Mouse (Mus musculus) limb, embryonic 15.5 days (tissue): ENCODE results near the gene Dmgdh. TPM values are rescaled to one million over a fixed set of nuclear protein-coding genes. Genes with fewer than 3 reads are reported as not detected.
A peak's percentile ranks its signal among the peaks of the same experiment; 100 is the strongest.

ENCODE experiments used
- ATAC-seq: fragments of 200-750 bp; cut with Nextera tagmentation; 2 replicates; pipeline ENCODE4 v1.8.0; 2017; ENCODE audit warnings: low read depth, moderate TSS enrichment; ENCODE audit not compliant: insufficient number of reproducible peaks, low FRiP score, low TSS enrichment
- H3K27ac ChIP-seq: fragments of 300-500 bp; sonication (generic); 2 replicates; pipeline ENCODE4 v1.5.1; 2015; ENCODE audit warnings: moderate library complexity, mild to moderate bottlenecking, inconsistent platforms
- H3K27me3 ChIP-seq: fragments of 300-500 bp; sonication (generic); 2 replicates; pipeline ENCODE4 v1.6.1; 2015; ENCODE audit warnings: inconsistent platforms
- H3K36me3 ChIP-seq: fragments of 300-500 bp; sonication (generic); 2 replicates; pipeline ENCODE4 v1.6.1; 2015; ENCODE audit warnings: inconsistent platforms
- H3K4me1 ChIP-seq: fragments of 300-500 bp; sonication (generic); 2 replicates; pipeline ENCODE4 v1.6.1; 2015; ENCODE audit warnings: inconsistent platforms
- H3K4me2 ChIP-seq: fragments of 300-500 bp; sonication (generic); 2 replicates; pipeline ENCODE4 v1.6.1; 2015; ENCODE audit warnings: mild to moderate bottlenecking, inconsistent platforms
- H3K4me3 ChIP-seq: fragments of 300-500 bp; sonication (generic); 2 replicates; pipeline ENCODE4 v1.5.1; 2015; ENCODE audit warnings: mild to moderate bottlenecking, inconsistent platforms
- H3K9ac ChIP-seq: fragments of 300-500 bp; sonication (generic); 2 replicates; pipeline ENCODE4 v1.6.1; 2015; ENCODE audit warnings: inconsistent platforms
- H3K9me3 ChIP-seq: fragments of 300-500 bp; sonication (generic); 2 replicates; pipeline ENCODE4 v1.6.1; 2016; ENCODE audit warnings: inconsistent platforms
- WGBS: fragments of 180-500 bp; shearing (Covaris S2); methylation state at CpG from one replicate; pipeline ENCODE4 v1.1.7; 2015; 5-methylcytosine and 5-hydroxymethylcytosine counted together
- polyA plus RNA-seq: library from polyadenylated mRNA; unstranded; fragments of >200 nt; fragmentation: Nextera tagmentation; extraction: Ambion mirVana; gene quantifications from 2 replicates; pipeline ENCODE4 v1.2.1, GENCODE M21; 2015

Dmgdh gene
- polyA plus RNA-seq, 1 experiment from 2014 or later: 0.24 TPM

DNA sequence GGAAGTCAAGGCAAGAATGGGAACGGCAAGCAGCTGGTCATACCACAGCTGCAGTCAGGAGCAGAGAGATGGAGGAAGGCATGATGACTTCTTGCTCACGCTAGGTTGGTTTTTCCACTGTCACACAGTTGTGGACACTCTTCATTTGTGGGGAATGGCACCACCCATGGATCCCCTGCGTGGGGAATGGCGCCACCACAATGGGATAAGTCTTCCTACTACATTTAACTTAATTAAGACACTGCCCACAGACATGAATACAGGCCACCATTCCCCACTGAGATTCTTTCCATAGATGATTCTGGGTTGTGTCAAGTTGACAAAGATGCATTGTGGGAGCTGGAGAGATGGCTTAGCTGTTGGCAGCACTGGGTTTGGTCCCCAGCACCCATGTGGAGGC, 38.1 kb downstream of the Dmgdh start:
- Histone ChIP-seq H3K36me3 (no peaks in the 10 kb centered on the region), H3K4me2 (no peak overlapping the region), H3K9ac (no peak overlapping the region), H3K4me1 (peaks cover under 1% of the 10 kb centered on the region; the same call in 1 of the 2 replicates), H3K27ac (no peak overlapping the region), H3K4me3 (no peak overlapping the region), H3K9me3 (no peaks in the 10 kb centered on the region), H3K27me3 (no peaks in the 10 kb centered on the region)
- 96% methylated on average over 4 of the region's 4 CpGs for WGBS
- ATAC-seq: no peak

DNA sequence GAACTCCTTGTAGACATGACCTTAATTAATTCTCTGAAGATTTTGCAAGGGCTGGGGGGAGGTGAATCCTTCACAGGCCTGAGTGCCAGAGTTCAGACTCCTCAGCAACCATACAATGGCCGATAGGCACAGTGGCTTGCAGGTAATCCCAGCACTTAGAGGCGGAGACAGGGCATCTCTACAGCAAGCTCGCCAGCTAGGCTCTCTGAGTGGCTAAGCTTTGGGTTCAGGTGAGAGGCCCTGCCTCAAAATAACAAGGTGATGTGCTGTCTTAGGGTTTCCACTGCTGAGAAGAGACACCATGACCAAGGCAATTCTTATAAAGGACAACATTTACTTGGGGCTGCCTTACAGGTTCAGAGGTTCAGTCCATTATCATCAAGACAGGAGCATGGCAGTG, 39.6 kb downstream of the Dmgdh start:
- Histone ChIP-seq H3K9ac (no peak overlapping the region), H3K36me3 (no peaks in the 10 kb centered on the region), H3K27ac (no peak overlapping the region), H3K27me3 (no peaks in the 10 kb centered on the region), H3K4me1 (peaks cover 7% of the 10 kb centered on the region), H3K4me3 (no peak overlapping the region), H3K9me3 (no peaks in the 10 kb centered on the region), H3K4me2 (no peak overlapping the region)
- 97% methylated on average over 3 of the region's 3 CpGs for WGBS
- ATAC-seq: no peak

DNA sequence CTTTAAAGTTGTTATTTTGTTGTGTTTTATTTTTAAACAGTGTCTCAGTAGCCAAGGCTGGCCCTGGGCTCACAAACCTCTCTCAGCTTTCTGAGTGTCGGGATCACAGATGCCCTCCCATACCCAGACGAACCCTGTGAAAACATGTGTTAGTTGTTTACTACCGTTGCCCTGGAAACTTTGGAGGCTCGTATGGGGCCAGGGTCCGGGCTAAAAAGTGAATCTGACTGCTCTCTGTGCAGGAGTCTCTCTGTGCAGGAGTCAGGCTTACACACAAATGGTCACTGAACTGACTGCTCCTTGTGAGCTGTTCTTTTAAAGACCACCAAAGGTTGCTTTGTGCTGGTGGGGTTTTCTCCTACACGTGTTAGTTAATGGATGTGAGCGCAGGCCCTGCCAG, 42.9 kb downstream of the Dmgdh start:
- H3K9me3 ChIP-seq: no peaks in the 10 kb centered on the region
- H3K4me2 ChIP-seq: no peak overlapping the region
- H3K27me3 ChIP-seq: no peaks in the 10 kb centered on the region
- H3K4me1 ChIP-seq: peaks cover 7% of the 10 kb centered on the region
- H3K27ac ChIP-seq: no peak overlapping the region
- no peak overlapping the region for H3K9ac ChIP-seq
- WGBS: 31% methylated on average over 7 of the region's 7 CpGs
- no peak overlapping the region for H3K4me3 ChIP-seq
- no peaks in the 10 kb centered on the region for H3K36me3 ChIP-seq
- ATAC-seq: no peak

DNA sequence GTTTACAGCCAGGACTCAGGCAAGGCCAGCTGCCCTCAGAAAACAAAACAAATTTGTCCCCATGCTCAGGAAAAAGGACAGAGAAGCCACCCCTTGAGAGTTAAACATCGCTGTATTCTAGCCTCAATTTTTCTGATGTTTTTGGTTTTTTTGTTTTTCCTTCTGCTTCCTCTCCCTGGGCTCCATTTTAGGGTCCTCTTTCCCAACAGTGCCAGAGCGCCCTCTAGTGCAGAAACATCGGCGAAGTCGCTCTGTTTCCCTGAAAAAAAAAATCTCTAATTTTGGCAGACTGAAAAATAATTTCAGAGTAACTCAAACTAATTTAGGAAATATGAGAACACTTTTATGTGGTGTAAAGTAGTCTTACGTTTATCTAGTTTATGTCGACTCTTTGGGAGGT, 44.7 kb downstream of the Dmgdh start:
- Histone ChIP-seq H3K9me3 (no peaks in the 10 kb centered on the region), H3K27me3 (no peaks in the 10 kb centered on the region), H3K4me3 (no peak overlapping the region), H3K27ac (no peak overlapping the region), H3K4me1 (peaks cover 7% of the 10 kb centered on the region), H3K9ac (no peak overlapping the region), H3K36me3 (no peaks in the 10 kb centered on the region), H3K4me2 (0 out of 2 replicates have a peak overlapping the region, but pooled peaks have one; percentile 19)
- ATAC-seq: no peak
- 3% methylated on average over 7 of the region's 7 CpGs for WGBS

DNA sequence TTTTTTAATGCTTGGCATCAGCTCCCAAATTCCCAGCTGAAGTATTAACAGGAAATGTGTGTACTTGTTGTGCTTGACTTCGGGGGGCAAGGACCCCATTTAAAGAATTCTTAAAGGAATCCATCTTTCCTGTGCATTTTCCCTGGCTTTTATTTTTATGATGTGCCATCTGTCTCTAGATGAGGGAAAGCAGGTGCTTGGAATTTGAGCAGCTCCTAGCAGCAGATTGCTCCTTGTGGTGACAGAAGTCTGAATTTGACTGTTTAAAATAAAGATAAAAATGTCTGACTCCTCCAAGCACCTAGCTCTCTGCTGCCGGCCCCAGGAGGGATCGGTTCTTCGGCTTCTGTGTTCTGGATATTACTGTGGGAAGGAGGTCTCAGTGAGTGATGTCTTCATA, 47.7 kb downstream of the Dmgdh start:
- Histone ChIP-seq H3K27ac (no peak overlapping the region), H3K9me3 (no peaks in the 10 kb centered on the region), H3K4me3 (no peak overlapping the region), H3K27me3 (no peaks in the 10 kb centered on the region), H3K4me1 (peaks cover 7% of the 10 kb centered on the region), H3K4me2 (no peak overlapping the region), H3K9ac (no peak overlapping the region), H3K36me3 (no peaks in the 10 kb centered on the region)
- WGBS: 56% methylated on average over 4 of the region's 4 CpGs
- ATAC-seq: no peak

DNA sequence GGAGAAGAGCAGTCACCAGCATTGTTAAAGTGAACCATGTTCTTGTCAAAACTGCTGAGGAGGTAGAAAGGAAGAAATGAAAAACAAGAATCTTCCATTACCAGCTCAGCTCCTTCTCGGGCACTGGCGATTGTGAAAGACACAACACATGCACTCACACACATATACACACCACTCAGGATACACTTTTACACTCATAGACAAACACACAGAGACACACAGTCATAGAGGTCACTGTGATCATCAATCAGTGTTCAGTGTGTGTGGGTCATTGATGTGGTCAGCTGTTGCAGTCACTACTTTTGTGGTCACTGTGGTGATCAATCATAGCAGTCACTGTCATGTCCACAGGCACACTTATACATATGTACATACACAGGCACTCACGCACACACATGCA, 49.2 kb downstream of the Dmgdh start:
- H3K36me3 ChIP-seq: no peaks in the 10 kb centered on the region
- no peaks in the 10 kb centered on the region for H3K9me3 ChIP-seq
- WGBS: 81% methylated on average over 3 of the region's 3 CpGs
- H3K4me3 ChIP-seq: no peak overlapping the region
- no peak for ATAC-seq
- no peak overlapping the region for H3K9ac ChIP-seq
- no peak overlapping the region for H3K4me2 ChIP-seq
- no peaks in the 10 kb centered on the region for H3K27me3 ChIP-seq
- no peak overlapping the region for H3K27ac ChIP-seq
- peaks cover 4% of the 10 kb centered on the region; the same call in 1 of the 2 replicates for H3K4me1 ChIP-seq

DNA sequence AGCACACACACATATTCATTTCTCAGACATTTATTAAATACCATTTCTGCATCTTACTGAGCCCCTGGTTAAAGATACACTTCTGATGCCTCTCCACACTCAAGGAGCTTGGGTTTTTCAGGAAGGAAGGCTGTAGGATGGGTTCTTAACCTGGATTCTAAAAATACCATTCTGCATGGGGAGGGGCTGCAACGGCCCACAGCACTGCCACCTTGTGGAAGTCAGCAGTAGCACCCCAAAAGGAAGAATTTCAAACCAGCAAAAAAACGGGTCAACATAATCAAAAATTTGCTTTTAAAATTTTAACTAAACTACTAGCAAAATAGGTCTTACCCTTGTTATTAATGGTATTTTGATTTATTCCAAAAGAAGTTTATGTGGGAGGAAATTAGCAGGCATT, 50.0 kb downstream of the Dmgdh start:
- 29% methylated on average over 2 of the region's 2 CpGs for WGBS
- no peak for ATAC-seq

DNA sequence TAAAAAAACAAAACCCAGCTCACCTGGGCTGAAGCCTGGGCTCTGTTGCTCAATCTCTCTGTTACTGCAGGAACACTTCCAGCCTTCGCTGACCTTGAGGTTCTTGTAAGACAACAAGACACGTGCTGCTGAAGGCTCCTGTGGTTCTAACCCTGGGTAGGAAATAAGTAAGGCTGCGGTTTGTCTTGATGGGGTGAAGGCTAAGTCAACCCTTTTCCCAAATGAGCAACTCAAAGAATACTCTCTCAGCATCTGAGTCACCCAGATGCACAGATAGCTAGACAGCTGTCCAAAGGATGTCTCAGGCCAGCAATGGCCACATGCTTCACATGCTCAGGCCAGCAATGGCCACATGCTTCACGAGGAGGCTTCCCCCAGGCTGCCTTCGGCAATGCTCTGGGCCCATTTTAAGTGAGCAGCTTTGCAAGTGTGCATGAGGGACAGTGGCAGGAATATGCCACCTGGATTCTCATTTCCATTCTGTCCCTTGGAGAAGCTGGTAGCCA, 61.0 kb downstream of the Dmgdh start:
- WGBS: 87% methylated on average over 5 of the region's 5 CpGs
- ATAC-seq: no peak
- no peak overlapping the region for H3K27ac ChIP-seq
- no peaks in the 10 kb centered on the region for H3K4me1 ChIP-seq
- H3K36me3 ChIP-seq: no peaks in the 10 kb centered on the region
- no peak overlapping the region for H3K9ac ChIP-seq
- no peak overlapping the region for H3K4me2 ChIP-seq
- H3K27me3 ChIP-seq: no peaks in the 10 kb centered on the region
- H3K9me3 ChIP-seq: no peaks in the 10 kb centered on the region
- H3K4me3 ChIP-seq: no peak overlapping the region

More for the DNA sequence above, 50.0 kb downstream of the Dmgdh start:
- H3K27ac ChIP-seq: no peak overlapping the region
- no peak overlapping the region for H3K4me3 ChIP-seq
- no peaks in the 10 kb centered on the region for H3K9me3 ChIP-seq
- no peaks in the 10 kb centered on the region for H3K36me3 ChIP-seq
- H3K9ac ChIP-seq: no peak overlapping the region
- H3K27me3 ChIP-seq: no peaks in the 10 kb centered on the region
- H3K4me2 ChIP-seq: no peak overlapping the region
- H3K4me1 ChIP-seq: no peaks in the 10 kb centered on the region

DNA sequence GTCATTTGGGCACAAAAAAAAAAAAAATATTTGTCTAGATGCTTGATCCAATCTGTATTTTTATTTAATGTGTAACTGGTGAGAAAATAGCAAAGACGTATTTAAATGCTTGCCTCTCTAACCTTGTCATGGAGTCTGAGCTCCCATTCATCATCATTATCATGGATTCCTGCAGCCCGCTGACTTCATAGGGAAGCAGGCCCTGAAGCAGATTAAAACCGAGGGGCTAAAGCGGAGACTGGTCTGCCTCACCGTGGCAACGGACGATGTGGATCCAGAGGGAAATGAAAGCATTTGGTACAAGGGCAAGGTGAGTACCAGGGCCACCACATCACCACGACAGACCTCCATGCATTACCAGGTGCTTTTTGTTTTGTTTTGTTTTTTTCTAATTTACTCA, 69.9 kb downstream of the Dmgdh start:
- no peak for ATAC-seq
- H3K4me3 ChIP-seq: no peak overlapping the region
- H3K9me3 ChIP-seq: no peaks in the 10 kb centered on the region
- no peaks in the 10 kb centered on the region for H3K27me3 ChIP-seq
- no peak overlapping the region for H3K4me2 ChIP-seq
- 45% methylated on average over 8 of the region's 8 CpGs for WGBS
- H3K36me3 ChIP-seq: no peaks in the 10 kb centered on the region
- no peak overlapping the region for H3K27ac ChIP-seq
- H3K9ac ChIP-seq: no peak overlapping the region
- no peaks in the 10 kb centered on the region for H3K4me1 ChIP-seq

DNA sequence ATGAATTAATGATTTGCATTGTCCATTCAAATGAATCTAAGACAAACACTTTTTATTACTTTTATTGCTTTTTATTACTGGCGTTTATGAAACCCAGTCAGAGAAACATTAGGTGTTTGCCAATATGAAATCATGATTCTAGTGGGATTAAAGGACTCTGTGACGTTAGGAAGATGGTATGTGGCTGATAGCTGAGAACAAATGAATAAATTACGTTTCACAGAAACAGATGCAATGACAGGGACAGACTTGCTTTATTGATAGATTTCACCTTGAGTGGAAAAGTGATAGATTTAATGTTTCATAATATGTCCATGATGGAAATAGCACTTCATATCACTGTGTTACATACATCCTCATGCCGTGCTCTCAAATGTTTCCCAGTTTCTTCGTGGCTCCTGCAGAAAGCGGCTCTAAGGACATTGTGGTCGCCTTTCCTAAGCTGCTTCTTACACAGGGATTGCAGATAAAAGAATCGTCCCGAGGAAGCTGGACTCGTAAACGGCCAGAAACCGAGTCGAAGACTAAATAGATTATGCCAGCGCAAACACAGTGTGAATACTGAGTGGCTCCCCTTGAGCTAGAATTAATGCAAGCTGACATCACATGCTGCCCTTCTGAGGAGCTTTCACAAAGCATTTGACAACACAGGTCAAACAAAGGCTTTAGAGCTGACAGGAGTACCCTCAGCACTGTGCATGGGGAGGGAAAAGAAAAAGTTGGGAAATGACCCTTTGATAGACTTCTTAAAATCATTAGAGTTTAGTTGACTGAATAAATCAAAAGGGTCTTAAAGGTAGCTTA, 78.6 kb downstream of the Dmgdh start:
- no peak overlapping the region for H3K4me2 ChIP-seq
- H3K9me3 ChIP-seq: no peaks in the 10 kb centered on the region; the same call in 1 of the 2 replicates
- no peaks in the 10 kb centered on the region for H3K36me3 ChIP-seq
- ATAC-seq: no peak
- no peak overlapping the region for H3K4me3 ChIP-seq
- H3K27ac ChIP-seq: no peak overlapping the region
- no peak overlapping the region for H3K9ac ChIP-seq
- no peaks in the 10 kb centered on the region for H3K27me3 ChIP-seq
- H3K4me1 ChIP-seq: no peaks in the 10 kb centered on the region
- 65% methylated on average over 14 of the region's 14 CpGs for WGBS

DNA sequence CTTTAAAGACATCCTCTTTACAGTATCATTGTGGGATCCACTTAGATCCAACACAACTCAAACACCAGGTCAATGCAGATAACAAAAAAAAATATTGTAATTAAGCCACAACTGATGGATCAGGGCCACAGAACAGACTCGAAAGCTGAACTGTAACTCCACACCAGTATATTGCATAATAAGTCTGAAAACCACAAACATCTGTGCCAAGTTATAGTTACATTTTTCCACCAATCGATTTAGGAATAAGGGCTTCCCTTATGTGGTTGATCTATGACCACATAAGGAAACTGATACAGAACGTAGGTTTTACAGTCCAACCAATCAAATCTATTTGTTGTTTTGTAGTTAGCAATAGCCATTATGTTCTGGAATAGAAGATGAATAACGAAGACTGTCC, 80.9 kb downstream of the Dmgdh start:
- Histone ChIP-seq H3K4me3 (no peak overlapping the region), H3K4me2 (no peak overlapping the region), H3K36me3 (no peaks in the 10 kb centered on the region), H3K27me3 (no peaks in the 10 kb centered on the region), H3K9ac (no peak overlapping the region), H3K4me1 (no peaks in the 10 kb centered on the region), H3K9me3 (no peaks in the 10 kb centered on the region; the same call in 1 of the 2 replicates), H3K27ac (no peak overlapping the region)
- ATAC-seq: no peak
- WGBS: 64% methylated on average over 4 of the region's 4 CpGs

DNA sequence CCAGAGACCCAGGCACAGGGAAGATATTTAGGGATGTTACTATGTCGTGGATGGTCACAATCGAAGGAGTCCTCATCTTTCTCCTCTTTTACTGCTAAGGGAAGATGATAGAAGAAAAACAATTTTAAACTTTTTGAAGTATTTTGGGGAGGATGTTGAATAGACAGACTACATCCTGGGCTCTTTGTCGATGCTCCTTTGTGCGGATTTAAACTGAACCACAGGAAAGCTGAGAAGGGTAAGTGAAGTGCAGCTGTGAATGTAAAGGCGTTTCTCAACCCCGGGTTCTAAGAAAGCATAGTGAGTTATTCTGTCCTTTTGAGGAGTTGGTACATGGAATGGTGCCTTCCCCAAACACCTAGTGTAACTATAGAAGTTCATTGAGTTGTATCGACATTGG, 82.4 kb downstream of the Dmgdh start:
- WGBS: 90% methylated on average over 7 of the region's 7 CpGs
- H3K9ac ChIP-seq: no peak overlapping the region
- no peaks in the 10 kb centered on the region for H3K36me3 ChIP-seq
- no peaks in the 10 kb centered on the region for H3K27me3 ChIP-seq
- no peak overlapping the region for H3K4me3 ChIP-seq
- no peak overlapping the region for H3K4me2 ChIP-seq
- H3K27ac ChIP-seq: no peak overlapping the region
- no peaks in the 10 kb centered on the region; the same call in 1 of the 2 replicates for H3K9me3 ChIP-seq
- H3K4me1 ChIP-seq: no peaks in the 10 kb centered on the region
- no peak for ATAC-seq
